Mouse (Mus musculus): ENCODE data around the gene Tmem107. TPM values are rescaled to one million over a fixed set of nuclear protein-coding genes. Genes with fewer than 3 reads are reported as not detected.

Gene Tmem107
- polyA plus RNA-seq, 1 experiment from 2014 or later = 41.7 TPM

GRCm38 (mm10) chr11:69070093-69070492, 513 bp upstream of the Tmem107 start:
- H3K27ac ChIP-seq (replicated peaks) = peak overlapping the region; percentile 86
- no peak for ATAC-seq (ENCODE audit: low FRiP score, low read depth)
- no peaks in the 10 kb centered on the region for H3K27me3 ChIP-seq
- peak overlapping the region; percentile 85 for H3K4me2 ChIP-seq
- H3K4me3 ChIP-seq = peak overlapping the region; percentile 65
- H3K9me3 ChIP-seq = no peaks in the 10 kb centered on the region
- peaks cover 48% of the 10 kb centered on the region for H3K4me1 ChIP-seq (replicated peaks)
- H3K36me3 ChIP-seq = no peaks in the 10 kb centered on the region
- peak overlapping the region; percentile 74 for H3K9ac ChIP-seq
- under 1% methylated on average over 13 of the region's 13 CpGs for WGBS

DNA sequence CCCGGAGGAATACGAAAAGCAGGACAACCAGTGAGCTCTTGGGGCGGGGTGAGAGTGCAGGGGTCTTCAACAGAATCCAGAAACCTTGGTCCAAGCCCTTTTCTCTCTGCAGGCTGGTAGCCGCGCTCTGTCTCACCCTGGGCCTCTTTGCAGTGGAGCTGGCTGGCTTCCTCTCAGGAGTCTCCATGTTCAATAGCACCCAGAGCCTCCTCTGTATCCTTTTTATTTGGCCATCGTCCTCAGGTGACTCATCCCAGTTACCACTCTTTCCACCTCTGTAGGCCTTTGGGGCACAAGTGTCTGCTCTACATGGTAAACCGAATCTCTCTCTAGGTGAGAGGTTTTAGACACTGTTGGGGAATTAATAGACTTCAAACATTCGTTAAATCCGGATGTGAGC, 656 bp downstream of the Tmem107 start:
- H3K4me2 ChIP-seq = peak overlapping the region; percentile 85
- ATAC-seq (ENCODE audit: low FRiP score, low read depth) = no peak
- H3K27me3 ChIP-seq = no peaks in the 10 kb centered on the region
- peak overlapping the region; percentile 65 for H3K4me3 ChIP-seq
- H3K4me1 ChIP-seq (replicated peaks) = peaks cover 39% of the 10 kb centered on the region
- peak overlapping the region; percentile 74 for H3K9ac ChIP-seq
- H3K36me3 ChIP-seq = no peaks in the 10 kb centered on the region
- H3K27ac ChIP-seq (replicated peaks) = peak overlapping the region; percentile 86
- WGBS = 26% methylated on average over 9 of the region's 9 CpGs
- H3K9me3 ChIP-seq = no peaks in the 10 kb centered on the region

DNA sequence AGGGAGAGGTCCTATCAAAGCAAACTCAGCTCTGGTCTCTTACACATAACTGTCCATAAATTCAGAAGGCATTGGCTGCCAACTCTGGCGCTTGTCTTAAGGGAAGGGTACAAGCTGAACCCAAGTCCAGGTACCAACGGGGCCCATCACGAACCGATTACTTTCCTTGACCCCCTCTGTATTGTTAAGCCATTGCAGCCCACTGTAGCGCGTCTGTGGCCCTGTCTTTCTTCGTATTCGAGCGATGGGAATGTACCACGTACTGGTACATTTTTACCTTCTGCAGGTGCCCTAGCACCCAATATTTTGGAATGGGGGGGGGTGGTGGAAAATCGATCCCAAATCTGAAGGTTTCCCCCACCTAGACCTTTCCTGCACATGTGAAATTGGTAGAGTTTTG, 1.6 kb downstream of the Tmem107 start:
- Histone ChIP-seq H3K9ac (no peak overlapping the region), H3K36me3 (no peaks in the 10 kb centered on the region), H3K9me3 (no peaks in the 10 kb centered on the region), H3K27ac (replicated peaks) (peak overlapping the region; percentile 94), H3K4me3 (peak overlapping the region; percentile 35), H3K27me3 (no peaks in the 10 kb centered on the region), H3K4me1 (replicated peaks) (peaks cover 34% of the 10 kb centered on the region), H3K4me2 (peak overlapping the region; percentile 85)
- no peak for ATAC-seq (ENCODE audit: low FRiP score, low read depth)
- 85% methylated on average over 11 of the region's 11 CpGs for WGBS

DNA sequence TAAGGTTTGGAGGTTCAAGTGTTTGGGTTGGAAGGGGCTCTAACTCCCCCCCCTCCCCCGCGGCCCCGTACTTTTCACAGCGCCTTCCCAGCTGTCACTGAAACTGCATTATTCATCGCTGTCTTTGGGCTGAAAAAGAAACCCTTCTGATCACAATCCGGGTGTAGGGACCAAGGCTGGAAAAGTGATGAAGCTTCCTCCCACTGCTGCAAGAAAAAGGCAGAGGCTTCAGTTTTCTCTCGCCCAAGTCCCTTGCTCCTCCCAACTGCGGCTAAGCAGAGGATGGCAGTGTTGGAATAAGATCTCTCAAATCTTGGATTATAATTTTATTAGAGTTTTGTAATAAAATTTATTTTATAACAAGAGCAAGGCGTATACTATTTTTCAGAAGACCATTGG, 2.1 kb downstream of the Tmem107 start:
- no peak for ATAC-seq (ENCODE audit: low FRiP score, low read depth)
- peak overlapping the region; percentile 35 for H3K4me3 ChIP-seq
- H3K27ac ChIP-seq (replicated peaks) = peak overlapping the region; percentile 94
- H3K4me2 ChIP-seq = peak overlapping the region; percentile 85
- H3K36me3 ChIP-seq = no peaks in the 10 kb centered on the region
- H3K4me1 ChIP-seq (replicated peaks) = peaks cover 34% of the 10 kb centered on the region
- no peaks in the 10 kb centered on the region for H3K9me3 ChIP-seq
- WGBS = 8% methylated on average over 9 of the region's 9 CpGs
- H3K9ac ChIP-seq = peak overlapping the region; percentile 62
- no peaks in the 10 kb centered on the region for H3K27me3 ChIP-seq

DNA sequence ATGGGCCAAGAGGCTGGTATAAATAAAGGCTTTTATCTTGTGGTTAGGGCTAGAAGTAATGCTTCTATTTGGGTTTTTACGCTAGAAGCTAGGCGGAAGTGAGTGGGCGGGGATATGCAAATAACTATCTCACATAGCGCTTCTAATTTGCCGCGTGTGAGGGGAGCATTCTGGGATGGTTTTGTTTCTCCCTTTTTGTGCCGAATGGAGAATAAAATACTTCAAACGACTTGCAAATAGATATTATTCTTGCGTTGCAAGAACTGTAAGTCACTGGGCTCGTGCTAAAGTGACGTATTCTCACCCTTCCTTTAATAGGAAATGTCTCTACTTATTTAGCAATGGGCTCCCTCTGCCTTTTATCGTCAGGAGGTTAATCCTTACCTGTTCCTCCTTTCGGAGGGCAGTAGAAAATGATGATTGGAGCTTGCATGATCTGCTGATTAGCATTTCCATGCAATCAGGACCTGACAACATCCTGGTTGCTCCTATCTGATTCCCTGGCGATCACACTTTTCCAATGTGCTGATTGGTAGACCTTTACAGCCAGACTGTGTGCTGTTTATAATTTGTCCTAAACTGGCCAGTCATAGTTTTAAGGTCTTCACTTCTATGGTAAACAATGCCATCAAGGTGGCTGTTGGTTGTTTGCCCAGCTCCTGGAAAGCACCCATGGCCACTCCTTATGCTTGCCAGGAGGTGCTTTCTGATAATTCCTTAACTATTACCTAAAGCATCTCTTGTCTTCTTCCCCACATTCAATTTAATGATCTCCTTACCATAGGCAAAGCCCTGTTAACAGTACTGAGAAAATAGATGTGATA, 2.7 kb downstream of the Tmem107 start:
- no peaks in the 10 kb centered on the region for H3K9me3 ChIP-seq
- WGBS = 0% methylated on average over 14 of the region's 14 CpGs

GRCm38 (mm10) chr11:69073951-69074775, 3.6 kb downstream of the Tmem107 start:
- ATAC-seq (ENCODE audit: low FRiP score, low read depth) = no peak
- Histone ChIP-seq H3K4me2 (peak overlapping the region; percentile 5; the same call in 1 of the 2 replicates), H3K9ac (no peak overlapping the region)

More for the DNA sequence above, 2.7 kb downstream of the Tmem107 start:
- peak; percentile 76 for ATAC-seq (ENCODE audit: low FRiP score, low read depth)
- peaks cover 34% of the 10 kb centered on the region for H3K4me1 ChIP-seq (replicated peaks)
- peak overlapping the region; percentile 35 for H3K4me3 ChIP-seq
- H3K9ac ChIP-seq = peak overlapping the region; percentile 62
- peak overlapping the region; percentile 94 for H3K27ac ChIP-seq (replicated peaks)
- H3K36me3 ChIP-seq = no peaks in the 10 kb centered on the region
- H3K27me3 ChIP-seq = no peaks in the 10 kb centered on the region
- peak overlapping the region; percentile 85 for H3K4me2 ChIP-seq

DNA sequence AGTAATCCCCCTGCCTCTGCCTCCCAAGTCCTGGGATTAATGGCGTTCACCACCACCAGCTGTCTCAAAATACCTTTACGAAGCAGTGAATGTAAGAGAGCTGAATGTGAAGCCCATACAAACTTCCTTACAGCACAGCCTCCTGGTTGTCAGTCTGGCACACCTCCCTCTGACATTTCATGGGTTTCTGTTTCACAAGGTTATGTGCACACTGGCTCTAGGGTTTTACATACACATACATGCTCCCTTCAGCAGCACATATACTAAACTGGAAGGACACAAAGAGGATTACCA, 4.1 kb downstream of the Tmem107 start:
- H3K4me3 ChIP-seq = no peak overlapping the region
- ATAC-seq (ENCODE audit: low FRiP score, low read depth) = no peak
- H3K4me2 ChIP-seq = no peak overlapping the region
- no peaks in the 10 kb centered on the region for H3K27me3 ChIP-seq
- peaks cover 33% of the 10 kb centered on the region for H3K4me1 ChIP-seq (replicated peaks)
- 0 out of 2 replicates have a peak overlapping the region, but pooled peaks have one; percentile 94 for H3K27ac ChIP-seq (replicated peaks)
- WGBS = 52% methylated on average over 2 of the region's 2 CpGs
- H3K9me3 ChIP-seq = no peaks in the 10 kb centered on the region
- no peaks in the 10 kb centered on the region for H3K36me3 ChIP-seq
- no peak overlapping the region for H3K9ac ChIP-seq

More at GRCm38 (mm10) chr11:69073951-69074775, 3.6 kb downstream of the Tmem107 start:
- H3K27me3 ChIP-seq = no peaks in the 10 kb centered on the region
- WGBS = 46% methylated on average over 6 of the region's 6 CpGs
- H3K4me1 ChIP-seq (replicated peaks) = peaks cover 34% of the 10 kb centered on the region
- no peak overlapping the region for H3K4me3 ChIP-seq
- H3K9me3 ChIP-seq = no peaks in the 10 kb centered on the region
- H3K36me3 ChIP-seq = no peaks in the 10 kb centered on the region
- peak overlapping the region; percentile 94 for H3K27ac ChIP-seq (replicated peaks)

- Histone ChIP-seq H3K4me3 (no peak overlapping the region), H3K4me2 (no peak overlapping the region), H3K36me3 (no peaks in the 10 kb centered on the region), H3K9ac (no peak overlapping the region), H3K9me3 (no peaks in the 10 kb centered on the region), H3K27ac (replicated peaks) (no peak overlapping the region), H3K4me1 (replicated peaks) (peaks cover 28% of the 10 kb centered on the region), H3K27me3 (no peaks in the 10 kb centered on the region)
- no peak for ATAC-seq (ENCODE audit: low FRiP score, low read depth)
- WGBS = 45% methylated on average over 9 of the region's 9 CpGs
Observed at GRCm38 (mm10) chr11:69075764-69076479, 5.3 kb downstream of the Tmem107 start.

DNA sequence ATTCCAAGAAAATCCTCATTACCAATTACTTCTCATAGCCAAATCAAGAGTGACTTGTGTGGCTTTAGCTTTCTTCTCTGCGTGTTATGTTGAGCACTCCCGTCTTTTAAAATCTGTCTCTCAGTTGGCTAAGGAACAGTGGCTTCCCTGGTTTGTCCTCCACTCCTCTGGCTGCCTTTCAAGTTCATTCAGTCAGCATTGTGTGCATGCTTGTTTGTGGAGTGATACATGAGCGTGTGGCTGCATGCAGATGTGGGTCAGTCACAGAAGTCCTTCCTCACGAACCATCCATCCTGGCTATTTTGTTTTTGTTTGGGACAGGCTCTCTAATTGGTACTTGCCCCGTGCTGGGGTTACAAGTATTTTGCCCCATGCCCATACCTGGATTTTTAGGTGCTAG, 6.0 kb downstream of the Tmem107 start:
- 58% methylated on average over 5 of the region's 5 CpGs for WGBS
- H3K36me3 ChIP-seq = no peaks in the 10 kb centered on the region
- no peak overlapping the region for H3K9ac ChIP-seq
- no peak overlapping the region for H3K4me2 ChIP-seq
- H3K27ac ChIP-seq (replicated peaks) = no peak overlapping the region; the same call in 1 of the 2 replicates
- H3K4me3 ChIP-seq = no peak overlapping the region
- ATAC-seq (ENCODE audit: low FRiP score, low read depth) = no peak
- H3K27me3 ChIP-seq = no peaks in the 10 kb centered on the region
- H3K4me1 ChIP-seq (replicated peaks) = peaks cover 22% of the 10 kb centered on the region
- no peaks in the 10 kb centered on the region for H3K9me3 ChIP-seq

DNA sequence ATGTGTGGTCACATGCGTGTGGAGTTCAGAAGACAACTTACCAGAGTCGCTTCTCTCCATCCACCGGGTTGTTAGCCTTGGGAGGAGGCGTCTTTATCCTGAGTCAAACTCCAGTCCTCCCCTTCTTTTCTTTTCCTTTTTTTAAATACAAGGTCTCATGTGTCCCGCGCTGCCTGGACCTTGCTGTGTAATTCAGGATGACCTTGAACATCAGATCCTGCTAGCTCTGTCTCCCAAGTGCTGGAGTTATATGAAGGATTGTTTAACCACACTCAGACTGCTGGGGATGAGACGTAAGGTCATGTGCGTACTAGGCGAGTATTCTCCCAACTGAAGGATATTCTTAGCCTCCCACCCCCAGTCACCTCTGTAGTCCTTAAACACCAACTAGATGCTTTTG, 6.7 kb downstream of the Tmem107 start:
- WGBS = 90% methylated on average over 9 of the region's 9 CpGs
- H3K9me3 ChIP-seq = no peaks in the 10 kb centered on the region
- no peaks in the 10 kb centered on the region for H3K27me3 ChIP-seq
- no peak overlapping the region for H3K4me2 ChIP-seq
- H3K27ac ChIP-seq (replicated peaks) = no peak overlapping the region
- no peak for ATAC-seq (ENCODE audit: low FRiP score, low read depth)
- H3K9ac ChIP-seq = no peak overlapping the region
- H3K4me3 ChIP-seq = no peak overlapping the region
- no peaks in the 10 kb centered on the region for H3K36me3 ChIP-seq
- H3K4me1 ChIP-seq (replicated peaks) = peaks cover 14% of the 10 kb centered on the region

GRCm38 (mm10) chr11:69078041-69078440, 7.4 kb downstream of the Tmem107 start:
- no peaks in the 10 kb centered on the region for H3K36me3 ChIP-seq
- peaks cover 9% of the 10 kb centered on the region for H3K4me1 ChIP-seq (replicated peaks)
- H3K4me3 ChIP-seq = no peak overlapping the region
- H3K9ac ChIP-seq = no peak overlapping the region
- no peaks in the 10 kb centered on the region for H3K9me3 ChIP-seq
- H3K4me2 ChIP-seq = no peak overlapping the region
- no peaks in the 10 kb centered on the region for H3K27me3 ChIP-seq
- no peak overlapping the region for H3K27ac ChIP-seq (replicated peaks)
- 83% methylated on average over 6 of the region's 6 CpGs for WGBS
- ATAC-seq (ENCODE audit: low FRiP score, low read depth) = no peak
